Mouse (Mus musculus): ENCODE data around the gene Gpr68.

GRCm38 (mm10) chr12:100873612-100874011 is 34.4 kb downstream of the Gpr68 start:
- TF ChIP-seq BHLHE40 (IDR thresholded peaks at IDR 0.05; ENCODE audit: borderline replicate concordance, low read depth, low read length) (no peak), MXI1 (IDR thresholded peaks at IDR 0.05; ENCODE audit: low read depth, low read length) (no peak), CTCF (IDR thresholded peaks at IDR 0.05 in 2 of 3, conservative IDR thresholded peaks at IDR 0.05 in 1 of 3; ENCODE audit: control insufficient read depth in 1 of 3, insufficient read depth in 1 of 3, low read depth in 2 of 3, low read length in 3 of 3, poor library complexity in 1 of 3, severe bottlenecking in 1 of 3) (no peak), NRF1 (IDR thresholded peaks at IDR 0.05; ENCODE audit: insufficient read depth, low read depth, low read length, poor library complexity, severe bottlenecking) (no peak)

Measured in MEL (cell line).